Comparison of ENCODE assay signal across 8 mouse cellular contexts in the genomic region with DNA sequence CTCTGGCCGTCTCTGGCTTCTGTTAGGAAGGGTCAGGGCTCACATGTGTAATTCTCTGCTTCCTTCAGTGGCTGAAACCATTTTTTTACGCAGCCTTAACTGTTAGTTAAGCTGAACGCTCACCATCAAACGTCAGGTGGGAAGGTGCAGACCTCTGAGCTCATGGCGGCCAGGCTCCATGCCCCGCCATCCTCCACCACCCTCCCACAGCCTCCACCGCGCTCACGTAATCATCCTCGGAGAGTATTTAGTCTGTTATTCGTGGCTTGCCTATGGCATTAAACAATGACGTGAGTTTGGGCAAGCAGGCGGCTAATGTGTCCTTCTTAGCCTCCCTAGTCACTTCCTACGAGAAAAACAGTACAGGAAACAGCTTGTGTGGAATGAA.
A peak's percentile ranks its signal among the peaks of the same experiment; 100 is the strongest.
DNase-seq lines count a peak whose midpoint lies in the region; ATAC-seq and TF ChIP-seq lines count a peak whose summit lies in the region.

No protein-coding gene starts in this region.

- H3K4me2 ChIP-seq in hindbrain, embryonic 13.5 days: peak overlapping the region; percentile 44
- peak overlapping the region; percentile 41 for H3K4me2 ChIP-seq in midbrain, embryonic 15.5 days

- peaks cover 19% of the 10 kb centered on the region for H3K4me1 ChIP-seq in hindbrain, embryonic 13.5 days (replicated peaks)
- peaks cover 10% of the 10 kb centered on the region for H3K4me1 ChIP-seq in midbrain, embryonic 15.5 days

- intact Hi-C loops in left cerebral cortex, adult 2 months (cut with DNase I): no loop called here
- intact Hi-C loops in left cerebral cortex, postnatal 4 days (cut with DNase I): no loop called here

- peaks cover 13% of the 10 kb centered on the region; the same call in 1 of the 2 replicates for H3K27me3 ChIP-seq in hindbrain, embryonic 13.5 days
- no peaks in the 10 kb centered on the region for H3K27me3 ChIP-seq in midbrain, embryonic 15.5 days (replicated peaks)

- peak overlapping the region; percentile 4; the same call in 1 of the 2 replicates for H3K4me3 ChIP-seq in left cerebral cortex, adult 2 months
- H3K4me3 ChIP-seq in hindbrain, embryonic 13.5 days: no peak overlapping the region
- no peak overlapping the region for H3K4me3 ChIP-seq in midbrain, embryonic 15.5 days

- whole genome bisulfite sequencing in hindbrain, embryonic 13.5 days: 65% methylated on average over 14 of the region's 14 CpGs
- 72% methylated on average over 14 of the region's 14 CpGs for WGBS in midbrain, embryonic 15.5 days

- ATAC-seq in CD4-positive, CD25-positive, alpha-beta regulatory T cell, adult 4 months: no peak
- ATAC-seq in hindbrain, embryonic 13.5 days (ENCODE audit: low FRiP score): no peak
- no peak for ATAC-seq in midbrain, embryonic 15.5 days (replicated peaks)

- H3K9me3 ChIP-seq in hindbrain, embryonic 13.5 days: peaks cover 3% of the 10 kb centered on the region; the same call in 1 of the 2 replicates
- no peaks in the 10 kb centered on the region for H3K9me3 ChIP-seq in midbrain, embryonic 15.5 days

- peaks cover 2% of the 10 kb centered on the region; the same call in 1 of the 2 replicates for H3K36me3 ChIP-seq in hindbrain, embryonic 13.5 days
- no peaks in the 10 kb centered on the region for H3K36me3 ChIP-seq in midbrain, embryonic 15.5 days (replicated peaks)

- peak; percentile 7 for DNase-seq in CD4-positive, CD25-positive, alpha-beta regulatory T cell, adult 2 months (ENCODE audit: low read depth, low spot score)
- DNase-seq in left cerebral cortex, adult 2 months (ENCODE audit: extremely low spot score in 1 of 2, low spot score in 2 of 2): peak; percentile 35 to 37
- no peak for DNase-seq in left cerebral cortex, postnatal 4 days
- no peak for DNase-seq in gastrocnemius, postnatal 25 days
- no peak for DNase-seq in adipocyte (ENCODE audit: low spot score)

- no peak overlapping the region for H3K9ac ChIP-seq in hindbrain, embryonic 13.5 days
- H3K9ac ChIP-seq in midbrain, embryonic 15.5 days: no peak overlapping the region

- TF ChIP-seq CTCF in left cerebral cortex, adult 2 months (IDR thresholded peaks at IDR 0.05): no peak

- peak overlapping the region; percentile 42 for H3K27ac ChIP-seq in left cerebral cortex, adult 2 months
- H3K27ac ChIP-seq in hindbrain, embryonic 13.5 days: 0 out of 2 replicates have a peak overlapping the region, but pooled peaks have one; percentile 60
- H3K27ac ChIP-seq in midbrain, embryonic 15.5 days: no peak overlapping the region

Comparison
In these comparisons a context has a peak if more than half of its experiments do, and no peak if none do; other contexts are left out.
1. DNase-seq: peak in CD4-positive, CD25-positive, alpha-beta regulatory T cell, adult 2 months (single experiment) and left cerebral cortex, adult 2 months (2 of 2); none in left cerebral cortex, postnatal 4 days (single experiment), gastrocnemius, postnatal 25 days (single experiment) and adipocyte (single experiment).